Mouse (Mus musculus): ENCODE results near the gene Gm960.

The Gm960 gene

GRCm38 (mm10) chr19:4711601-4712155 lies 13.2 kb upstream of the Gm960 start:
- no peak for DNase-seq (ENCODE audit: low spot score)

- no peak for DNase-seq (ENCODE audit: low spot score)
These were observed 12.7 kb upstream of the Gm960 start, which contains the start of gene Sptbn2 for GRCm38 (mm10) chr19:4711098-4711600. TSS of gene Sptbn2 (plus strand) at chr19:4711167.

GRCm38 (mm10) chr19:4708765-4709164 lies 10.3 kb upstream of the Gm960 start:
- DNase-seq (ENCODE audit: low spot score), result no peak

- no peak for DNase-seq (ENCODE audit: low spot score)
These were observed 2.8 kb upstream of the Gm960 start for GRCm38 (mm10) chr19:4701221-4701620.

- DNase-seq (ENCODE audit: low spot score), result no peak
These were observed 2.2 kb upstream of the Gm960 start for GRCm38 (mm10) chr19:4700656-4701055.

GRCm38 (mm10) chr19:4699821-4700220 lies 1.4 kb upstream of the Gm960 start:
- no peak for DNase-seq (ENCODE audit: low spot score)

GRCm38 (mm10) chr19:4698856-4699255 lies 388 bp upstream of the Gm960 start:
- no peak for DNase-seq (ENCODE audit: low spot score)

- no peak for DNase-seq (ENCODE audit: low spot score)
These were observed 747 bp downstream of the Gm960 start for GRCm38 (mm10) chr19:4697721-4698120.

- DNase-seq (ENCODE audit: low spot score), result no peak
These were observed 1.3 kb downstream of the Gm960 start for GRCm38 (mm10) chr19:4697121-4697520.

GRCm38 (mm10) chr19:4694346-4694745 lies 4.1 kb downstream of the Gm960 start:
- DNase-seq (ENCODE audit: low spot score), result no peak

- no peak for DNase-seq (ENCODE audit: low spot score)
These were observed 26.1 kb downstream of the Gm960 start for GRCm38 (mm10) chr19:4672401-4672800.

- no peak for DNase-seq (ENCODE audit: low spot score)
These were observed 27.7 kb downstream of the Gm960 start for GRCm38 (mm10) chr19:4670776-4671175.

- no peak for DNase-seq (ENCODE audit: low spot score)
These were observed 31.7 kb downstream of the Gm960 start for GRCm38 (mm10) chr19:4666815-4667214.

- DNase-seq (ENCODE audit: low spot score), result no peak
These were observed 40.3 kb downstream of the Gm960 start for GRCm38 (mm10) chr19:4658156-4658555.

GRCm38 (mm10) chr19:4646917-4647492 lies 51.5 kb downstream of the Gm960 start:
- DNase-seq (ENCODE audit: low spot score), result no peak

GRCm38 (mm10) chr19:4644271-4644670 lies 54.2 kb downstream of the Gm960 start:
- DNase-seq (ENCODE audit: low spot score), result peak; percentile 10

- no peak for DNase-seq (ENCODE audit: low spot score)
These were observed 62.5 kb downstream of the Gm960 start for GRCm38 (mm10) chr19:4635986-4636385.

- peak; percentile 35 for DNase-seq (ENCODE audit: low spot score)
These were observed 69.6 kb downstream of the Gm960 start for GRCm38 (mm10) chr19:4628819-4629218.

- no peak for DNase-seq (ENCODE audit: low spot score)
These were observed 72.5 kb downstream of the Gm960 start for GRCm38 (mm10) chr19:4625829-4626535.

GRCm38 (mm10) chr19:4625179-4625828 lies 73.2 kb downstream of the Gm960 start, which contains the start of gene Rce1:
TSS of gene Rce1 (minus strand) at chr19:4625641.
- peak; percentile 91 for DNase-seq (ENCODE audit: low spot score)

GRCm38 (mm10) chr19:4624406-4625178 lies 73.9 kb downstream of the Gm960 start:
- DNase-seq (ENCODE audit: low spot score), result peak; percentile 38

GRCm38 (mm10) chr19:4624006-4624405 lies 74.5 kb downstream of the Gm960 start:
- DNase-seq (ENCODE audit: low spot score), result no peak

All from yolk sac, embryonic 10.5 days (tissue).